Mouse (Mus musculus): ENCODE measurements around the gene B4galt1.
A peak's percentile ranks its signal among the peaks of the same experiment; 100 is the strongest.

DNA sequence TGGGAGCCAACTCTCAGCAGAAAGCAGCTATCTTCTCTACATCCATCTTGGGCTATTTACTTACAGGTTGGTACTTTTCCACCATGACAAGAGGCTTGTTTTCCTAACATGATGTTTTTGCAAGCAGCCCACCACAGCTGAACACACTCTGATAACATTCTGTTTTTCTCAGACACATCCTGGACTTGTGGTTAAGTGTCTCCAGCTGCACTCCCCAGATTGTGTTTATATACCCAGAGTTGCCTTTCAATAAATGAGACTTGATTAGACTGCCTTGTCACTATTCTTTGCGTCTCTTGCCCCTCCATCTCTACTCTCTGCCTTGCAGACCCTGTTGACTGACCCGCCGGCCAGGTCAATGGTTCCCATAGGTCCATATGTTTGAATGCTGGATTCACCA, 46.3 kb upstream of the B4galt1 start:
- TF ChIP-seq CTCF (IDR thresholded peaks at IDR 0.05; ENCODE audit: low read depth): no peak
- TF ChIP-seq EP300 (IDR thresholded peaks at IDR 0.05; ENCODE audit: low read depth): peak; percentile 29; the same call in 1 of the 2 replicates
